8 mouse cellular contexts compared by ENCODE assay signal in genomic region chr5:45493191-45494092, GRCm38 (mm10). TPM values are rescaled to one million over a fixed set of nuclear protein-coding genes. Genes with fewer than 3 reads are reported as not detected.
A peak's percentile ranks its signal among the peaks of the same experiment; 100 is the strongest.
DNase-seq lines count a peak whose midpoint lies in the region; ATAC-seq lines count a peak whose summit lies in the region.

TSS of gene Lap3 (plus strand) at chr5:45493374.

- H3K9ac ChIP-seq in forebrain, embryonic 11.5 days (ENCODE audit: low read length) = peak within 1 kb of the TSS; percentile 78
- peak within 1 kb of the TSS; percentile 89 for H3K9ac ChIP-seq in heart, embryonic 16.5 days (ENCODE audit: low read length)
- H3K9ac ChIP-seq in liver, embryonic 15.5 days = peak within 1 kb of the TSS; percentile 66
- peak within 1 kb of the TSS; percentile 61 for H3K9ac ChIP-seq in neural tube, embryonic 12.5 days

- ATAC-seq in forebrain, embryonic 11.5 days (replicated peaks; ENCODE audit: low FRiP score) = peak; percentile 97
- ATAC-seq in heart, embryonic 16.5 days (replicated peaks; ENCODE audit: extremely low read depth, insufficient read depth, low FRiP score) = peak; percentile 98
- ATAC-seq in liver, embryonic 15.5 days (ENCODE audit: insufficient read depth) = peak; percentile 95
- peak; percentile 96 for ATAC-seq in neural tube, embryonic 12.5 days (ENCODE audit: low FRiP score, low read depth)

- no peaks in the 10 kb centered on the region for H3K9me3 ChIP-seq in forebrain, embryonic 11.5 days (ENCODE audit: control insufficient read depth, low read length)
- no peaks in the 10 kb centered on the region for H3K9me3 ChIP-seq in heart, embryonic 16.5 days (replicated peaks; ENCODE audit: control insufficient read depth, low read length)
- H3K9me3 ChIP-seq in liver, embryonic 15.5 days (replicated peaks) = no peaks in the 10 kb centered on the region
- H3K9me3 ChIP-seq in neural tube, embryonic 12.5 days = no peaks in the 10 kb centered on the region

- no peaks in the 10 kb centered on the region for H3K27me3 ChIP-seq in forebrain, embryonic 11.5 days (ENCODE audit: control insufficient read depth, insufficient read depth, low read length)
- H3K27me3 ChIP-seq in heart, embryonic 16.5 days (ENCODE audit: control insufficient read depth, insufficient read depth, low read length) = 0 out of 2 replicates have a peak, but pooled peaks cover 3% of the 10 kb centered on the region
- H3K27me3 ChIP-seq in liver, embryonic 15.5 days = 0 out of 2 replicates have a peak, but pooled peaks cover 9% of the 10 kb centered on the region
- no peaks in the 10 kb centered on the region for H3K27me3 ChIP-seq in neural tube, embryonic 12.5 days (replicated peaks)

- H3K4me1 ChIP-seq in forebrain, embryonic 11.5 days (replicated peaks; ENCODE audit: control insufficient read depth, insufficient read depth, low read length) = 0 out of 2 replicates have a peak, but pooled peaks cover 4% of the 10 kb centered on the region
- H3K4me1 ChIP-seq in heart, embryonic 16.5 days (ENCODE audit: control insufficient read depth, insufficient read depth, low read length) = peaks cover 10% of the 10 kb centered on the region
- peaks cover 28% of the 10 kb centered on the region for H3K4me1 ChIP-seq in liver, embryonic 15.5 days (replicated peaks)
- H3K4me1 ChIP-seq in neural tube, embryonic 12.5 days = peaks cover 7% of the 10 kb centered on the region; the same call in 1 of the 2 replicates

- peak; percentile 96 to 97 for DNase-seq in CD8-positive naive resting alpha-beta T cell, adult 2 months (ENCODE audit: low read depth in 2 of 2, low spot score in 2 of 2)
- DNase-seq in c-Kit-positive CD71-negative TER-119-negative erythroid progenitor cells, embryonic 14.5 days (ENCODE audit: low read depth) = peak; percentile 91
- DNase-seq in forebrain, embryonic 11.5 days (ENCODE audit: low spot score) = peak; percentile 99
- DNase-seq in kidney, postnatal 36 days = peak; percentile 100
- DNase-seq in telencephalon, adult 2 months (ENCODE audit: low read depth, low spot score) = peak; percentile 89

- peak within 1 kb of the TSS; percentile 68 for H3K4me3 ChIP-seq in forebrain, embryonic 11.5 days (ENCODE audit: low read depth, low read length)
- peak within 1 kb of the TSS; percentile 82 for H3K4me3 ChIP-seq in heart, embryonic 16.5 days (ENCODE audit: low read length)
- H3K4me3 ChIP-seq in liver, embryonic 15.5 days (replicated peaks) = peak within 1 kb of the TSS; percentile 72
- peak within 1 kb of the TSS; percentile 58 for H3K4me3 ChIP-seq in neural tube, embryonic 12.5 days

- peak within 1 kb of the TSS; percentile 75 for H3K4me2 ChIP-seq in forebrain, embryonic 11.5 days (ENCODE audit: low read depth, low read length, severe bottlenecking)
- H3K4me2 ChIP-seq in heart, embryonic 16.5 days (ENCODE audit: low read depth, low read length) = peak within 1 kb of the TSS; percentile 91
- peak within 1 kb of the TSS; percentile 98 for H3K4me2 ChIP-seq in liver, embryonic 15.5 days
- H3K4me2 ChIP-seq in neural tube, embryonic 12.5 days (replicated peaks) = peak within 1 kb of the TSS; percentile 76

- no peaks in the 10 kb centered on the region for H3K36me3 ChIP-seq in forebrain, embryonic 11.5 days (ENCODE audit: control insufficient read depth, insufficient read depth, low read length)
- H3K36me3 ChIP-seq in heart, embryonic 16.5 days (ENCODE audit: control insufficient read depth, insufficient read depth) = peaks cover 4% of the 10 kb centered on the region; the same call in 1 of the 2 replicates
- H3K36me3 ChIP-seq in liver, embryonic 15.5 days (replicated peaks) = peaks cover 17% of the 10 kb centered on the region
- peaks cover 17% of the 10 kb centered on the region for H3K36me3 ChIP-seq in neural tube, embryonic 12.5 days

- WGBS in forebrain, embryonic 11.5 days = under 1% methylated on average over 78 of the region's 78 CpGs
- under 1% methylated on average over 78 of the region's 78 CpGs for WGBS in heart, embryonic 16.5 days
- WGBS in liver, embryonic 15.5 days (ENCODE audit: insufficient replicate concordance) = under 1% methylated on average over 78 of the region's 78 CpGs
- under 1% methylated on average over 78 of the region's 78 CpGs for WGBS in neural tube, embryonic 12.5 days

- 0 out of 2 replicates have a peak within 1 kb of the TSS, but pooled peaks have one; percentile 31 for H3K27ac ChIP-seq in forebrain, embryonic 11.5 days (ENCODE audit: low read depth, low read length)
- H3K27ac ChIP-seq in heart, embryonic 16.5 days (ENCODE audit: low read length) = peak within 1 kb of the TSS; percentile 79
- peak within 1 kb of the TSS; percentile 41; the same call in 1 of the 2 replicates for H3K27ac ChIP-seq in liver, embryonic 15.5 days (replicated peaks)
- no peak within 1 kb of the TSS for H3K27ac ChIP-seq in neural tube, embryonic 12.5 days

RNA-seq across cellular contexts. Expression of gene Lap3, which starts in this region (rescaled TPM):
- 85.0 and 86.3 TPM in 2 replicates for polyA plus RNA-seq in forebrain, embryonic 11.5 days (2014; fragmentation: Nextera tagmentation; extraction: Ambion mirVana)
- polyA plus RNA-seq in heart, embryonic 16.5 days (2015; fragmentation: Nextera tagmentation; extraction: Ambion mirVana) = 66.7 and 76.4 TPM in 2 replicates
- 37.3 and 39.1 TPM in 2 replicates for polyA plus RNA-seq in liver, embryonic 15.5 days (2015; fragmentation: Nextera tagmentation; extraction: Ambion mirVana)
- polyA plus RNA-seq in neural tube, embryonic 12.5 days (2016; fragmentation: Nextera tagmentation; extraction: Ambion mirVana) = 52.3 and 56.0 TPM in 2 replicates
